Mouse (Mus musculus) embryo, embryonic 10.5 days (tissue): ENCODE measurements at regions not wholly inside any gene's neighbourhood (a gene's known extent, or its start where the extent isn't known, plus 50 kb on each side); places are given as distances from the start of the nearest gene placed in this dataset.
"Not testable (repeated sequence)": the region's sequence is repeated elsewhere in the genome, so short reads cannot be mapped to it uniquely, and the experiment has no call there.

Source experiments
- DNase-seq: peaks from one replicate; pipeline ENCODE4 v3.0.0-alpha.2; 2015; ENCODE audit warnings: low spot score

- not testable (repeated sequence) for DNase-seq
Measured at GRCm38 (mm10) chr9:104398484-104398883, 60.9 kb upstream of the Acpp start.

GRCm38 (mm10) chr9:104387805-104388204 lies 50.3 kb upstream of the Acpp start:
- DNase-seq: no peak
